ENCODE assay signal across 27 mouse cellular contexts in the genomic region with DNA sequence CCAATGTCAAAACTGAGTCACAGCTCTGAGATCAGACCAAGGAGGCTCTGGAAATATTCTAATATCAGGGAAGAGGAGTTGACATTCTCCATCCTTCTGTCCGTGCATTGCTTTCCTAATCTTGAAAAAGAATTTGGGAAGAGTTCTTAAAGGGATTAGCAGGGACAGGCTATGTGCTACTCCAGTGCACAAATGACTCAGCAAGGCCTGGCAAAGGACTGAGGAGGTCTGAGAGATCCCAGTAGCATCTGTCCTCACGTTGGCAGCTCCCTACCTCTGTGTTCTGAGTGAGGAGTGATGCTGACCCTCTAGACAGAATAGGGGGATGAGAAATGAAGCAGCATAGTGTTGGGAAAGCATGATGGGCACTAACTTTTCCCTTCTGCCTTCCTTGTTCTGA.
"Had no signal": no experiment of that assay in that cellular context is flagged by ENCODE, and none has a peak within 500 bp of the region (broad histone marks: within the 10 kb centered on the region; RNA-seq: fewer than 3 reads in every experiment).

No protein-coding gene starts in this region.

- H3K4me3 ChIP-seq: gastrocnemius, adult 2 months; heart, embryonic 13.5 days; heart, embryonic 15.5 days; hindbrain, embryonic 13.5 days; hindbrain, embryonic 15.5 days; kidney, embryonic 15.5 days; limb, embryonic 10.5 days; limb, embryonic 12.5 days; liver, embryonic 13.5 days had no signal

- H3K9me3 ChIP-seq: heart, embryonic 13.5 days; heart, embryonic 15.5 days; hindbrain, embryonic 13.5 days; hindbrain, embryonic 15.5 days; kidney, embryonic 15.5 days; limb, embryonic 10.5 days; limb, embryonic 12.5 days; liver, embryonic 13.5 days had no signal

- DNase-seq: gastrocnemius, adult 2 months; gastrocnemius, postnatal 10 days; gastrocnemius, postnatal 25 days; heart, adult 18-20 months; heart, postnatal 14 days; heart, postnatal 36 days; kidney, adult 11 months; kidney, adult 2 months; kidney, adult 9 months; kidney, postnatal 14 days; kidney, postnatal 36 days; layer of hippocampus, adult 9-11 months; layer of hippocampus, postnatal 36 days; liver; liver, embryonic 13.5 days had no signal

- H3K4me2 ChIP-seq: heart, embryonic 11.5 days; heart, embryonic 13.5 days; heart, embryonic 15.5 days; hindbrain, embryonic 13.5 days; hindbrain, embryonic 15.5 days; kidney, embryonic 15.5 days; limb, embryonic 12.5 days; liver, embryonic 11.5 days; liver, embryonic 13.5 days had no signal

- H3K27me3 ChIP-seq: hindbrain, embryonic 13.5 days; hindbrain, embryonic 15.5 days; limb, embryonic 12.5 days; liver, embryonic 13.5 days had no signal

- H3K9ac ChIP-seq: heart, embryonic 13.5 days; heart, embryonic 15.5 days; hindbrain, embryonic 13.5 days; hindbrain, embryonic 15.5 days; kidney, embryonic 15.5 days; limb, embryonic 12.5 days; liver, embryonic 13.5 days had no signal

- H3K27ac ChIP-seq: gastrocnemius, adult 2 months; heart, embryonic 13.5 days; heart, embryonic 15.5 days; hindbrain, embryonic 13.5 days; hindbrain, embryonic 15.5 days; hindbrain, postnatal 0 days; kidney, embryonic 15.5 days; kidney, postnatal 0 days; limb, embryonic 10.5 days; limb, embryonic 12.5 days; liver, embryonic 13.5 days had no signal

- H3K4me1 ChIP-seq: heart, embryonic 13.5 days; heart, embryonic 15.5 days; hindbrain, embryonic 13.5 days; hindbrain, embryonic 15.5 days; kidney, embryonic 15.5 days; limb, embryonic 10.5 days; limb, embryonic 12.5 days; liver, embryonic 13.5 days had no signal

- H3K36me3 ChIP-seq: heart, embryonic 13.5 days; heart, embryonic 15.5 days; hindbrain, embryonic 13.5 days; hindbrain, embryonic 15.5 days; kidney, embryonic 15.5 days; limb, embryonic 10.5 days; limb, embryonic 12.5 days; liver, embryonic 13.5 days had no signal

- ATAC-seq: intestine, embryonic 16.5 days had no signal
